Mouse (Mus musculus) embryonic facial prominence, embryonic 15.5 days (tissue): ENCODE results near the gene Diaph3. TPM values are rescaled to one million over a fixed set of nuclear protein-coding genes. Genes with fewer than 3 reads are reported as not detected.

Experiments used
- ATAC-seq: fragments of 200-750 bp; cut with Nextera tagmentation; 2 replicates; pipeline ENCODE4 v1.8.0; 2017; ENCODE audit warnings: low read depth, moderate TSS enrichment; ENCODE audit not compliant: insufficient number of reproducible peaks, low FRiP score, low TSS enrichment
- H3K27ac ChIP-seq: fragments of 300-500 bp; sonication (generic); replicated peaks from 2 replicates; pipeline ENCODE4 v1.5.1; 2015; ENCODE audit warnings: mild to moderate bottlenecking, inconsistent platforms
- H3K27me3 ChIP-seq: fragments of 300-500 bp; sonication (generic); 2 replicates; pipeline ENCODE4 v1.6.1; 2015; ENCODE audit warnings: inconsistent platforms
- H3K36me3 ChIP-seq: fragments of 300-500 bp; sonication (generic); 2 replicates; pipeline ENCODE4 v1.6.1; 2015; ENCODE audit warnings: mild to moderate bottlenecking, inconsistent platforms
- H3K4me1 ChIP-seq: fragments of 300-500 bp; sonication (generic); 2 replicates; pipeline ENCODE4 v1.6.1; 2015; ENCODE audit warnings: inconsistent platforms
- H3K4me2 ChIP-seq: fragments of 300-500 bp; sonication (generic); replicated peaks from 2 replicates; pipeline ENCODE4 v1.6.1; 2015; ENCODE audit warnings: mild to moderate bottlenecking, inconsistent platforms
- H3K4me3 ChIP-seq: fragments of 300-500 bp; sonication (generic); replicated peaks from 2 replicates; pipeline ENCODE4 v1.5.1; 2015; ENCODE audit warnings: mild to moderate bottlenecking, inconsistent platforms
- H3K9ac ChIP-seq: fragments of 300-500 bp; sonication (generic); 2 replicates; pipeline ENCODE4 v1.6.1; 2015; ENCODE audit warnings: inconsistent platforms
- H3K9me3 ChIP-seq: fragments of 300-500 bp; sonication (generic); replicated peaks from 2 replicates; pipeline ENCODE4 v1.6.1; 2016; ENCODE audit warnings: inconsistent platforms
- WGBS: fragments of 180-500 bp; shearing (Covaris S2); methylation state at CpG from one replicate; pipeline ENCODE4 v1.1.7; 2015; 5-methylcytosine and 5-hydroxymethylcytosine counted together
- polyA plus RNA-seq: library from polyadenylated mRNA; unstranded; fragments of >200 nt; fragmentation: Nextera tagmentation; extraction: Ambion mirVana; gene quantifications from 2 replicates; pipeline ENCODE4 v1.2.1, GENCODE M21; 2015

The Diaph3 gene
- polyA plus RNA-seq, 1 experiment from 2014 or later, result 10.0 TPM

- WGBS, result 75% methylated on average over 3 of the region's 3 CpGs
- no peak overlapping the region for H3K9ac ChIP-seq
- no peak overlapping the region for H3K4me3 ChIP-seq
- no peaks in the 10 kb centered on the region for H3K4me1 ChIP-seq
- H3K27ac ChIP-seq, result no peak overlapping the region
- H3K36me3 ChIP-seq, result no peaks in the 10 kb centered on the region
- no peaks in the 10 kb centered on the region for H3K9me3 ChIP-seq
- ATAC-seq, result no peak
- H3K4me2 ChIP-seq, result no peak overlapping the region
- no peaks in the 10 kb centered on the region for H3K27me3 ChIP-seq
Measured at GRCm38 (mm10) chr14:86936424-86936823, 204.6 kb downstream of the Diaph3 start.

GRCm38 (mm10) chr14:86930763-86931162 is 210.3 kb downstream of the Diaph3 start:
- Histone ChIP-seq H3K27ac (no peak overlapping the region), H3K36me3 (no peaks in the 10 kb centered on the region), H3K4me3 (no peak overlapping the region), H3K9ac (no peak overlapping the region), H3K9me3 (no peaks in the 10 kb centered on the region), H3K4me1 (no peaks in the 10 kb centered on the region), H3K27me3 (no peaks in the 10 kb centered on the region), H3K4me2 (no peak overlapping the region)
- ATAC-seq, result no peak
- 60% methylated on average over 4 of the region's 4 CpGs for WGBS

- Histone ChIP-seq H3K27me3 (no peaks in the 10 kb centered on the region), H3K4me3 (no peak overlapping the region), H3K27ac (no peak overlapping the region), H3K4me1 (no peaks in the 10 kb centered on the region), H3K4me2 (no peak overlapping the region), H3K9ac (no peak overlapping the region), H3K9me3 (no peaks in the 10 kb centered on the region), H3K36me3 (no peaks in the 10 kb centered on the region)
- WGBS, result 43% methylated on average over 7 of the region's 7 CpGs
- ATAC-seq, result no peak
Measured at GRCm38 (mm10) chr14:86926827-86927226, 214.2 kb downstream of the Diaph3 start.

GRCm38 (mm10) chr14:86898898-86899297 is 242.1 kb downstream of the Diaph3 start:
- no peak overlapping the region for H3K27ac ChIP-seq
- H3K9ac ChIP-seq, result no peak overlapping the region
- no peaks in the 10 kb centered on the region for H3K4me1 ChIP-seq
- H3K9me3 ChIP-seq, result no peaks in the 10 kb centered on the region
- H3K27me3 ChIP-seq, result no peaks in the 10 kb centered on the region
- peaks cover 3% of the 10 kb centered on the region; the same call in 1 of the 2 replicates for H3K36me3 ChIP-seq
- no peak for ATAC-seq
- no peak overlapping the region for H3K4me3 ChIP-seq
- H3K4me2 ChIP-seq, result no peak overlapping the region

DNA sequence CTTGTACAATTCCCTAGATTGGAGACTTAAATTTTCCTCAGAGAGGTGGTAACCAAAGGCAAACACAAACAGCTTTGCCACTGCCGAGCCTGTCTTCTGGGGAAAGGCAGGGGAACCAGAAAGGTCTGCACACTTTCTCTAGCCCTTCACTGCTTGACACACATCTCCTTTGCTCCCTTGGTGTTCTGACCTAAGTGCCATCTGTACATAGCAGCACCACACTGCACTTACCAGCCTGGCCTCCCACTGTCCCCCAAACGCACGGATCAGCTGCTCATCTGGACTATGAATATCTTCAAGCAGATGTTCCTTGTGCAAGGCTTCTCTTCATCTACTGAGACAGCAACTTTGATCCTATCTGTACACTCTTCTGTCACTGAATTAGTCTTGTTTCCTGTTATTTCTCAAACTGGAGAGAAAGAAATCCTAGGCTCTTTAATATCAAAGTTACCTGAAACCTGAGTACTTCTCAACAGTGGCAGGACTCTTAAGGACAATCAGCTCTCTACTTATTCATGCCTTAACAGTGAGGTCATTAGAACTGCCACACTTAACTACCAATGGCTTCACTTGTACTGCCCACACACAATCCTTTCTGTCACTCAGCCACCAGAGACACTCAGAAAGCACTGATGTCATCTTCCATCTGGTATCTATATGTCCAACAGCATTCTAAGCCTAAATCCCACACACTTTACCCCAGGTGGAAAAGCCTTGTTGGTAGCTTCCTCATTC is 251.8 kb downstream of the Diaph3 start:
- H3K4me2 ChIP-seq, result no peak overlapping the region
- no peak for ATAC-seq
- H3K9ac ChIP-seq, result no peak overlapping the region
- 63% methylated on average over 3 of the region's 3 CpGs for WGBS
- H3K4me1 ChIP-seq, result no peaks in the 10 kb centered on the region
- no peaks in the 10 kb centered on the region for H3K36me3 ChIP-seq
- H3K9me3 ChIP-seq, result no peaks in the 10 kb centered on the region
- H3K27me3 ChIP-seq, result no peaks in the 10 kb centered on the region
- H3K4me3 ChIP-seq, result no peak overlapping the region
- H3K27ac ChIP-seq, result no peak overlapping the region

GRCm38 (mm10) chr14:86885417-86886098 is 255.5 kb downstream of the Diaph3 start:
- no peak for ATAC-seq
- Histone ChIP-seq H3K27ac (no peak overlapping the region), H3K4me1 (no peaks in the 10 kb centered on the region), H3K4me3 (no peak overlapping the region), H3K27me3 (no peaks in the 10 kb centered on the region), H3K4me2 (no peak overlapping the region), H3K9ac (no peak overlapping the region), H3K36me3 (no peaks in the 10 kb centered on the region), H3K9me3 (no peaks in the 10 kb centered on the region)
- 82% methylated on average over 5 of the region's 5 CpGs for WGBS

GRCm38 (mm10) chr14:86869536-86869935 is 271.5 kb downstream of the Diaph3 start:
- no peaks in the 10 kb centered on the region for H3K9me3 ChIP-seq
- no peak overlapping the region for H3K4me3 ChIP-seq
- ATAC-seq, result no peak
- H3K4me2 ChIP-seq, result no peak overlapping the region
- no peaks in the 10 kb centered on the region for H3K36me3 ChIP-seq
- no peak overlapping the region for H3K27ac ChIP-seq
- WGBS, result 89% methylated on average over 5 of the region's 5 CpGs
- H3K9ac ChIP-seq, result no peak overlapping the region
- no peaks in the 10 kb centered on the region for H3K27me3 ChIP-seq
- H3K4me1 ChIP-seq, result no peaks in the 10 kb centered on the region

DNA sequence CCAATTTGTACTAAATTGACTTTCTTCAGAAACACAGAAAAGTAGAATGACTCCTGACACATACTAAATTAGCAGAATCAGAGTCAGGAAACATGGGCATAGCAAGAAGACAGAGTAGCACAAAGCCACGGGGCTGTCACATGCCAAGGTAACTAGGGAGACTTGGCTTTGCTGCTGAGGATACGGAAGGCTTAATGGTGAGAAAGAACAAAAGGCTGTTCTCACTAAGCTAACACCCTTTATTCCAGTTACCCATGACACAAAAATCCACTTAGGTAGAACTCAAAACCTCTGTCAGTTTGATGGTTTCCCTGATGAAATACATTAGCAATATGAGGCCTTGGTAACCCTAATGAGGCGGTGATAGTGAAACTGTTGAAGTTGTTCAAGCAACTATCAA is 273.9 kb downstream of the Diaph3 start:
- Histone ChIP-seq H3K27ac (no peak overlapping the region), H3K4me2 (no peak overlapping the region), H3K4me1 (no peaks in the 10 kb centered on the region), H3K4me3 (no peak overlapping the region), H3K36me3 (no peaks in the 10 kb centered on the region), H3K27me3 (no peaks in the 10 kb centered on the region), H3K9me3 (no peaks in the 10 kb centered on the region), H3K9ac (no peak overlapping the region)
- no peak for ATAC-seq
- WGBS, result 84% methylated on average over 3 of the region's 3 CpGs

GRCm38 (mm10) chr14:86864053-86864452 is 277.0 kb downstream of the Diaph3 start:
- no peaks in the 10 kb centered on the region for H3K9me3 ChIP-seq

DNA sequence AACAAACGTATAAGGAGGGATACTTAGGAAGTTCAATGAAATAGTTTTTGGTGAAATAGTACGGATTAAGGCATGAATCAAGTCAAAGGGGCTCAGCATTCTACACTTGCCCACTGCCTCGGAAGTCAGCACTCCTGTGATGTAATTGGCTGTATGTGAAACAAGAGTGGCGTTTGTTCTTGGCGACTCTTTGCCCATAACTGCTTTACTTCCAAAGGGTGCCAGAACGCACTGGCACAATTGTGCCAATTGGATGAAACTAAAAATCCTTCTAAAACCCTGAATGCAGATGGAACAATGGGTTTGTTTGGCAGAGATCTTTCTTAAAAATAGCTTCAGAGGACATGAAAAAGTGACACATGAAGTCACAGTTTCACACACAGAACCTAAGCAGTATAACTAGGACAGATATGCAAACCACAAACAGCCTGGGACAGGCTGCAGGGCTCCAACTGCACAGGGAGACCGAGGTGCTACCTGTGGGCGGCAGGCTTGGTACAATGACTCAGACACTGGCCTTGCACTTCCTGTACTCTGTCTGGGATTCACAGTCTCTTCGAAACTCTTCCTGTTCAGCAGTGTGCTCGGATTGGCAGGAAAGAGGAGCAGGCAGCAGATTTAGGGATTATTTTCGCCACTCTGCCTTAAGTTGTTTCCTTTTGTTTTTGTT is 279.6 kb downstream of the Diaph3 start:
- H3K27me3 ChIP-seq, result no peaks in the 10 kb centered on the region
- no peak for ATAC-seq
- WGBS, result 83% methylated on average over 11 of the region's 11 CpGs
- no peak overlapping the region for H3K27ac ChIP-seq
- no peak overlapping the region for H3K4me2 ChIP-seq
- H3K4me3 ChIP-seq, result no peak overlapping the region
- no peak overlapping the region for H3K9ac ChIP-seq
- H3K4me1 ChIP-seq, result no peaks in the 10 kb centered on the region
- H3K36me3 ChIP-seq, result no peaks in the 10 kb centered on the region
- no peaks in the 10 kb centered on the region for H3K9me3 ChIP-seq

More at GRCm38 (mm10) chr14:86864053-86864452, 277.0 kb downstream of the Diaph3 start:
- no peaks in the 10 kb centered on the region for H3K4me1 ChIP-seq
- no peak for ATAC-seq
- no peak overlapping the region for H3K27ac ChIP-seq
- no peak overlapping the region for H3K4me3 ChIP-seq
- H3K27me3 ChIP-seq, result no peaks in the 10 kb centered on the region
- no peak overlapping the region for H3K4me2 ChIP-seq
- no peak overlapping the region for H3K9ac ChIP-seq
- H3K36me3 ChIP-seq, result no peaks in the 10 kb centered on the region
- 89% methylated on average over 3 of the region's 3 CpGs for WGBS

- no peaks in the 10 kb centered on the region for H3K27me3 ChIP-seq
- H3K4me1 ChIP-seq, result no peaks in the 10 kb centered on the region
- no peaks in the 10 kb centered on the region for H3K36me3 ChIP-seq
- 85% methylated on average over 4 of the region's 4 CpGs for WGBS
- no peak overlapping the region for H3K9ac ChIP-seq
- no peak overlapping the region for H3K27ac ChIP-seq
- ATAC-seq, result no peak
- H3K9me3 ChIP-seq, result no peaks in the 10 kb centered on the region
- H3K4me2 ChIP-seq, result no peak overlapping the region
- H3K4me3 ChIP-seq, result no peak overlapping the region
Measured at GRCm38 (mm10) chr14:86847154-86847810, 293.8 kb downstream of the Diaph3 start.
